Mouse (Mus musculus): ENCODE measurements around the gene Krt23.

GRCm38 (mm10) chr11:99436625-99437024, 56.3 kb downstream of the Krt23 start:
- no peak for TF ChIP-seq CTCF (IDR thresholded peaks at IDR 0.05; ENCODE audit: control insufficient read depth, insufficient read depth, low read length)
- no peak for TF ChIP-seq POLR2A (IDR thresholded peaks at IDR 0.05; ENCODE audit: borderline replicate concordance, control insufficient read depth, low read depth, low read length)
